Mouse (Mus musculus) hindbrain, embryonic 13.5 days (tissue): ENCODE measurements around the gene Cldn16. TPM values are rescaled to one million over a fixed set of nuclear protein-coding genes. Genes with fewer than 3 reads are reported as not detected.

Source experiments
- ATAC-seq: fragments of 200-750 bp; cut with Nextera tagmentation; 2 replicates; pipeline ENCODE4 v1.8.0; 2017; ENCODE audit warnings: moderate TSS enrichment; ENCODE audit not compliant: low FRiP score
- H3K27ac ChIP-seq: fragments of 300-500 bp; sonication (generic); 2 replicates; pipeline ENCODE4 v1.5.1; 2015; ENCODE audit warnings: inconsistent platforms, mild to moderate bottlenecking, moderate library complexity
- H3K27me3 ChIP-seq: fragments of 300-500 bp; sonication (generic); 2 replicates; pipeline ENCODE4 v1.6.1; 2015; ENCODE audit warnings: mild to moderate bottlenecking, inconsistent platforms
- H3K36me3 ChIP-seq: fragments of 300-500 bp; sonication (generic); 2 replicates; pipeline ENCODE4 v1.6.1; 2015; ENCODE audit warnings: mild to moderate bottlenecking, inconsistent platforms
- H3K4me1 ChIP-seq: fragments of 300-500 bp; sonication (generic); replicated peaks from 2 replicates; pipeline ENCODE4 v1.6.1; 2015; ENCODE audit warnings: inconsistent platforms
- H3K4me2 ChIP-seq: fragments of 300-500 bp; sonication (generic); 2 replicates; pipeline ENCODE4 v1.6.1; 2015; ENCODE audit warnings: inconsistent platforms, mild to moderate bottlenecking, moderate library complexity
- H3K4me3 ChIP-seq: fragments of 300-500 bp; sonication (generic); 2 replicates; pipeline ENCODE4 v1.5.1; 2015; ENCODE audit warnings: mild to moderate bottlenecking, inconsistent platforms
- H3K9ac ChIP-seq: fragments of 300-500 bp; sonication (generic); 2 replicates; pipeline ENCODE4 v1.6.1; 2015; ENCODE audit warnings: mild to moderate bottlenecking, inconsistent platforms
- H3K9me3 ChIP-seq: fragments of 300-500 bp; sonication (generic); 2 replicates; pipeline ENCODE4 v1.6.1; 2016; ENCODE audit warnings: inconsistent platforms
- WGBS: fragments of 180-500 bp; shearing (Covaris S2); methylation state at CpG from one replicate; pipeline ENCODE4 v1.1.7; 2015; 5-methylcytosine and 5-hydroxymethylcytosine counted together
- polyA plus RNA-seq: library from polyadenylated mRNA; unstranded; fragments of >200 nt; fragmentation: Nextera tagmentation; extraction: Ambion mirVana; gene quantifications from 2 replicates; pipeline ENCODE4 v1.2.1, GENCODE M21; 2015

Cldn16 gene
- polyA plus RNA-seq: not detected in 2 replicates

- Histone ChIP-seq H3K9me3 (no peaks in the 10 kb centered on the region), H3K4me3 (no peak within 1 kb of the TSS), H3K4me2 (no peak within 1 kb of the TSS), H3K27ac (no peak within 1 kb of the TSS), H3K4me1 (no peaks in the 10 kb centered on the region), H3K9ac (no peak within 1 kb of the TSS), H3K27me3 (no peaks in the 10 kb centered on the region), H3K36me3 (no peaks in the 10 kb centered on the region)
- WGBS: 81% methylated on average over 7 of the region's 7 CpGs
- ATAC-seq: no peak
Measured at GRCm38 (mm10) chr16:26462835-26463234, at the start of gene Cldn16. TSS of gene Cldn16 (plus strand) at chr16:26463135.

GRCm38 (mm10) chr16:26418616-26419015 lies 44.3 kb upstream of the Cldn16 start:
- Histone ChIP-seq H3K4me1 (no peaks in the 10 kb centered on the region), H3K4me3 (no peak overlapping the region), H3K27ac (no peak overlapping the region), H3K4me2 (no peak overlapping the region), H3K36me3 (no peaks in the 10 kb centered on the region), H3K9me3 (no peaks in the 10 kb centered on the region), H3K27me3 (no peaks in the 10 kb centered on the region), H3K9ac (no peak overlapping the region)
- ATAC-seq: no peak
- WGBS: 95% methylated on average over 3 of the region's 3 CpGs

- WGBS: 92% methylated on average over 4 of the region's 4 CpGs
- Histone ChIP-seq H3K27me3 (no peaks in the 10 kb centered on the region), H3K4me3 (no peak overlapping the region), H3K4me2 (no peak overlapping the region), H3K27ac (no peak overlapping the region), H3K36me3 (no peaks in the 10 kb centered on the region), H3K9ac (no peak overlapping the region), H3K4me1 (no peaks in the 10 kb centered on the region), H3K9me3 (no peaks in the 10 kb centered on the region)
- no peak for ATAC-seq
Measured at GRCm38 (mm10) chr16:26422078-26422477, 40.9 kb upstream of the Cldn16 start.

- Histone ChIP-seq H3K9ac (no peak overlapping the region), H3K9me3 (no peaks in the 10 kb centered on the region), H3K36me3 (no peaks in the 10 kb centered on the region), H3K4me1 (no peaks in the 10 kb centered on the region), H3K4me2 (no peak overlapping the region), H3K27me3 (no peaks in the 10 kb centered on the region), H3K4me3 (no peak overlapping the region), H3K27ac (no peak overlapping the region)
- WGBS: 81% methylated on average over 3 of the region's 3 CpGs
- no peak for ATAC-seq
Measured at GRCm38 (mm10) chr16:26430246-26430645, 32.7 kb upstream of the Cldn16 start.

GRCm38 (mm10) chr16:26433486-26433885 lies 29.4 kb upstream of the Cldn16 start:
- H3K4me3 ChIP-seq: no peak overlapping the region
- no peaks in the 10 kb centered on the region for H3K27me3 ChIP-seq
- no peaks in the 10 kb centered on the region for H3K4me1 ChIP-seq
- H3K27ac ChIP-seq: no peak overlapping the region
- H3K9me3 ChIP-seq: no peaks in the 10 kb centered on the region
- no peak for ATAC-seq
- no peaks in the 10 kb centered on the region for H3K36me3 ChIP-seq
- no peak overlapping the region for H3K4me2 ChIP-seq
- 32% methylated on average over 2 of the region's 2 CpGs for WGBS
- no peak overlapping the region for H3K9ac ChIP-seq

GRCm38 (mm10) chr16:26440031-26440430 lies 22.9 kb upstream of the Cldn16 start:
- Histone ChIP-seq H3K9me3 (no peaks in the 10 kb centered on the region), H3K27ac (no peak overlapping the region), H3K4me1 (no peaks in the 10 kb centered on the region), H3K4me2 (no peak overlapping the region), H3K4me3 (no peak overlapping the region), H3K27me3 (no peaks in the 10 kb centered on the region), H3K9ac (no peak overlapping the region), H3K36me3 (no peaks in the 10 kb centered on the region)
- WGBS: 85% methylated on average over 3 of the region's 3 CpGs
- no peak for ATAC-seq

GRCm38 (mm10) chr16:26441156-26441555 lies 21.8 kb upstream of the Cldn16 start:
- Histone ChIP-seq H3K27ac (no peak overlapping the region), H3K4me1 (no peaks in the 10 kb centered on the region), H3K4me2 (no peak overlapping the region), H3K9me3 (no peaks in the 10 kb centered on the region), H3K4me3 (no peak overlapping the region), H3K27me3 (no peaks in the 10 kb centered on the region), H3K9ac (no peak overlapping the region), H3K36me3 (no peaks in the 10 kb centered on the region)
- no peak for ATAC-seq
- WGBS: 89% methylated on average over 3 of the region's 3 CpGs

- H3K4me1 ChIP-seq: no peaks in the 10 kb centered on the region
- ATAC-seq: no peak
- H3K9ac ChIP-seq: no peak overlapping the region
- no peaks in the 10 kb centered on the region for H3K27me3 ChIP-seq
- no peaks in the 10 kb centered on the region for H3K36me3 ChIP-seq
- no peak overlapping the region for H3K27ac ChIP-seq
- no peaks in the 10 kb centered on the region for H3K9me3 ChIP-seq
- H3K4me2 ChIP-seq: no peak overlapping the region
- no peak overlapping the region for H3K4me3 ChIP-seq
Measured at GRCm38 (mm10) chr16:26444843-26445242, 18.1 kb upstream of the Cldn16 start.

- H3K27me3 ChIP-seq: no peaks in the 10 kb centered on the region
- no peak for ATAC-seq
- H3K9ac ChIP-seq: no peak overlapping the region
- H3K9me3 ChIP-seq: no peaks in the 10 kb centered on the region
- no peak overlapping the region for H3K4me3 ChIP-seq
- no peaks in the 10 kb centered on the region for H3K4me1 ChIP-seq
- H3K4me2 ChIP-seq: no peak overlapping the region
- H3K27ac ChIP-seq: no peak overlapping the region
- 66% methylated on average over 2 of the region's 2 CpGs for WGBS
- H3K36me3 ChIP-seq: no peaks in the 10 kb centered on the region
Measured at GRCm38 (mm10) chr16:26447594-26447993, 15.3 kb upstream of the Cldn16 start.

- ATAC-seq: no peak
- 75% methylated on average over 3 of the region's 3 CpGs for WGBS
- no peaks in the 10 kb centered on the region for H3K4me1 ChIP-seq
- H3K36me3 ChIP-seq: no peaks in the 10 kb centered on the region
- H3K27me3 ChIP-seq: no peaks in the 10 kb centered on the region
- H3K9ac ChIP-seq: no peak overlapping the region
- no peak overlapping the region for H3K27ac ChIP-seq
- H3K4me3 ChIP-seq: no peak overlapping the region
- no peak overlapping the region for H3K4me2 ChIP-seq
- no peaks in the 10 kb centered on the region for H3K9me3 ChIP-seq
Measured at GRCm38 (mm10) chr16:26454163-26454562, 8.8 kb upstream of the Cldn16 start.

- no peak for ATAC-seq
- WGBS: 88% methylated on average over 2 of the region's 2 CpGs
Measured at GRCm38 (mm10) chr16:26456182-26456581, 6.8 kb upstream of the Cldn16 start.

GRCm38 (mm10) chr16:26466535-26466934 lies 3.6 kb downstream of the Cldn16 start:
- no peaks in the 10 kb centered on the region for H3K4me1 ChIP-seq
- no peak overlapping the region for H3K4me2 ChIP-seq
- ATAC-seq: no peak
- H3K27me3 ChIP-seq: no peaks in the 10 kb centered on the region
- H3K27ac ChIP-seq: no peak overlapping the region
- 74% methylated on average over 4 of the region's 4 CpGs for WGBS
- no peaks in the 10 kb centered on the region for H3K36me3 ChIP-seq
- H3K4me3 ChIP-seq: no peak overlapping the region
- H3K9me3 ChIP-seq: no peaks in the 10 kb centered on the region
- no peak overlapping the region for H3K9ac ChIP-seq

More at GRCm38 (mm10) chr16:26456182-26456581, 6.8 kb upstream of the Cldn16 start:
- H3K4me1 ChIP-seq: no peaks in the 10 kb centered on the region
- no peak overlapping the region for H3K27ac ChIP-seq
- H3K27me3 ChIP-seq: no peaks in the 10 kb centered on the region
- no peak overlapping the region for H3K4me2 ChIP-seq
- no peak overlapping the region for H3K4me3 ChIP-seq
- H3K36me3 ChIP-seq: no peaks in the 10 kb centered on the region
- H3K9ac ChIP-seq: no peak overlapping the region
- no peaks in the 10 kb centered on the region for H3K9me3 ChIP-seq

GRCm38 (mm10) chr16:26471254-26471653 lies 8.3 kb downstream of the Cldn16 start:
- WGBS: 77% methylated on average over 4 of the region's 4 CpGs
- ATAC-seq: no peak
- Histone ChIP-seq H3K36me3 (no peaks in the 10 kb centered on the region), H3K27ac (no peak overlapping the region), H3K4me1 (no peaks in the 10 kb centered on the region), H3K4me3 (no peak overlapping the region), H3K9ac (no peak overlapping the region), H3K27me3 (no peaks in the 10 kb centered on the region), H3K4me2 (no peak overlapping the region), H3K9me3 (no peaks in the 10 kb centered on the region)

GRCm38 (mm10) chr16:26495721-26496120 lies 32.8 kb downstream of the Cldn16 start:
- no peaks in the 10 kb centered on the region for H3K4me1 ChIP-seq
- ATAC-seq: no peak
- H3K4me2 ChIP-seq: no peak overlapping the region
- no peaks in the 10 kb centered on the region for H3K27me3 ChIP-seq
- no peak overlapping the region for H3K4me3 ChIP-seq
- 20% methylated on average over 2 of the region's 2 CpGs for WGBS
- H3K9ac ChIP-seq: no peak overlapping the region
- H3K27ac ChIP-seq: no peak overlapping the region
- H3K36me3 ChIP-seq: no peaks in the 10 kb centered on the region
- H3K9me3 ChIP-seq: no peaks in the 10 kb centered on the region
